Mouse (Mus musculus) C2C12 (cell line): ENCODE measurements around the gene Adipor2. TPM values are rescaled to one million over a fixed set of nuclear protein-coding genes. Genes with fewer than 3 reads are reported as not detected.

Experiments used
- H3K27me3 ChIP-seq: one replicate; pipeline ENCODE4 v1.6.1; 2011; ENCODE audit not compliant: control insufficient read depth, insufficient read depth, insufficient read length
- H3K36me3 ChIP-seq: one replicate; pipeline ENCODE4 v1.6.1; 2011; ENCODE audit not compliant: control insufficient read depth, insufficient read depth
- H3K4me3 ChIP-seq: one replicate; pipeline ENCODE4 v1.5.1; 2011; ENCODE audit warnings: mild to moderate bottlenecking, control low read depth; ENCODE audit not compliant: poor library complexity, insufficient read depth, severe bottlenecking
- H3K79me2 ChIP-seq: one replicate; pipeline ENCODE4 v1.6.1; 2011; ENCODE audit not compliant: control insufficient read depth, insufficient read depth
- H3K79me3 ChIP-seq: one replicate; pipeline ENCODE4 v1.6.1; 2011; ENCODE audit warnings: low read depth, control low read depth
- H3ac ChIP-seq: one replicate; pipeline ENCODE3; 2011; ENCODE audit warnings: low read depth; ENCODE audit not compliant: control insufficient read depth, insufficient read length
- CEBPB ChIP-seq: IDR thresholded peaks from one replicate; pipeline ENCODE4 v1.6.1; 2011; ENCODE audit warnings: low read depth, mild to moderate bottlenecking, control low read depth, moderate library complexity
- CTCF ChIP-seq: IDR thresholded peaks from one replicate; pipeline ENCODE4 v1.5.1; 2011; ENCODE audit not compliant: control insufficient read depth, insufficient read depth, insufficient read length
- FOSL1 ChIP-seq: IDR thresholded peaks from one replicate; pipeline ENCODE4 v1.8.0; 2011; ENCODE audit warnings: mild to moderate bottlenecking, low read length; ENCODE audit not compliant: poor library complexity, insufficient read depth, severe bottlenecking
- MAX ChIP-seq: IDR thresholded peaks from one replicate; pipeline ENCODE4 v1.6.1; 2011; ENCODE audit warnings: mild to moderate bottlenecking, control low read depth
- MYOD1 ChIP-seq: IDR thresholded peaks from one replicate; pipeline ENCODE4 v1.6.1; 2011; ENCODE audit warnings: low read depth; ENCODE audit not compliant: control insufficient read depth, insufficient read length
- MYOG ChIP-seq: IDR thresholded peaks from one replicate; pipeline ENCODE4 v1.6.1; 2011; ENCODE audit not compliant: control insufficient read depth, insufficient read length; ENCODE audit errors: extremely low read depth
- USF1 ChIP-seq: IDR thresholded peaks from one replicate; pipeline ENCODE4 v1.6.1; 2011; ENCODE audit warnings: low read depth, mild to moderate bottlenecking, control low read depth, moderate library complexity
- polyA plus RNA-seq: library from polyadenylated mRNA; unstranded; fragments of >200 nt; fragmentation: generic; extraction: Trizol; gene quantifications from one replicate; pipeline ENCODE4 v1.2.1, GENCODE M21; 2012; ENCODE audit warnings: missing spikeins

The Adipor2 gene
- polyA plus RNA-seq, 1 experiment = 28.0 TPM

- no peak overlapping the region for H3K4me3 ChIP-seq
- H3K79me2 ChIP-seq = no peaks in the 10 kb centered on the region
- no peaks in the 10 kb centered on the region for H3K79me3 ChIP-seq
- peaks cover 13% of the 10 kb centered on the region for H3K27me3 ChIP-seq
- H3K36me3 ChIP-seq = no peaks in the 10 kb centered on the region
- TF ChIP-seq FOSL1 (no peak), CTCF (no peak)
- H3ac ChIP-seq = no peak overlapping the region
These were observed 80.2 kb downstream of the Adipor2 start for GRCm38 (mm10) chr6:119337287-119337686.

GRCm38 (mm10) chr6:119336124-119336523 lies 81.4 kb downstream of the Adipor2 start:
- Histone ChIP-seq H3K36me3 (no peaks in the 10 kb centered on the region), H3ac (no peak overlapping the region), H3K79me2 (no peaks in the 10 kb centered on the region), H3K27me3 (peaks cover 17% of the 10 kb centered on the region), H3K4me3 (no peak overlapping the region), H3K79me3 (no peaks in the 10 kb centered on the region)
- no peak for TF ChIP-seq MYOG
- TF ChIP-seq CEBPB = no peak
- TF ChIP-seq MAX = no peak
- no peak for TF ChIP-seq FOSL1
- no peak for TF ChIP-seq MYOD1
- no peak for TF ChIP-seq CTCF

- TF ChIP-seq USF1 (no peak), FOSL1 (no peak)
These were observed 83.7 kb downstream of the Adipor2 start for GRCm38 (mm10) chr6:119333831-119334230.

GRCm38 (mm10) chr6:119333202-119333601 lies 84.3 kb downstream of the Adipor2 start:
- TF ChIP-seq FOSL1 = no peak
- no peak for TF ChIP-seq MYOG
- TF ChIP-seq CEBPB = no peak
- no peak for TF ChIP-seq USF1
- no peak for TF ChIP-seq MAX
- TF ChIP-seq CTCF = no peak
- no peak for TF ChIP-seq MYOD1
- no peak overlapping the region for H3ac ChIP-seq
- no peak overlapping the region for H3K4me3 ChIP-seq
- peaks cover 37% of the 10 kb centered on the region for H3K27me3 ChIP-seq
- H3K79me2 ChIP-seq = no peaks in the 10 kb centered on the region
- no peaks in the 10 kb centered on the region for H3K79me3 ChIP-seq
- H3K36me3 ChIP-seq = no peaks in the 10 kb centered on the region

More at GRCm38 (mm10) chr6:119333831-119334230, 83.7 kb downstream of the Adipor2 start:
- Histone ChIP-seq H3K27me3 (peaks cover 37% of the 10 kb centered on the region), H3K79me3 (no peaks in the 10 kb centered on the region), H3K4me3 (no peak overlapping the region), H3ac (no peak overlapping the region), H3K79me2 (no peaks in the 10 kb centered on the region), H3K36me3 (no peaks in the 10 kb centered on the region)

- Histone ChIP-seq H3K27me3 (peaks cover 42% of the 10 kb centered on the region), H3K79me3 (no peaks in the 10 kb centered on the region)
- TF ChIP-seq CEBPB (no peak), MYOG (no peak), FOSL1 (no peak), MAX (no peak), CTCF (no peak), MYOD1 (no peak), USF1 (no peak)
These were observed 85.4 kb downstream of the Adipor2 start for GRCm38 (mm10) chr6:119332111-119332510.

GRCm38 (mm10) chr6:119330506-119330905 lies 87.0 kb downstream of the Adipor2 start, which contains the start of gene Lrtm2:
Gene Lrtm2 (minus strand): TSS chr6:119330766.
- no peak within 1 kb of the TSS for H3K4me3 ChIP-seq
- H3K36me3 ChIP-seq = no peaks in the 10 kb centered on the region
- no peak within 1 kb of the TSS for H3ac ChIP-seq
- H3K27me3 ChIP-seq = peaks cover 44% of the 10 kb centered on the region
- TF ChIP-seq CEBPB (no peak), MAX (no peak), USF1 (no peak), CTCF (no peak), MYOG (no peak), MYOD1 (no peak), FOSL1 (no peak)
- no peaks in the 10 kb centered on the region for H3K79me3 ChIP-seq
- no peaks in the 10 kb centered on the region for H3K79me2 ChIP-seq

More at GRCm38 (mm10) chr6:119332111-119332510, 85.4 kb downstream of the Adipor2 start:
- H3K79me2 ChIP-seq = no peaks in the 10 kb centered on the region
- no peaks in the 10 kb centered on the region for H3K36me3 ChIP-seq
- H3ac ChIP-seq = no peak overlapping the region
- H3K4me3 ChIP-seq = no peak overlapping the region
